Mouse (Mus musculus): ENCODE data around the gene Asb17. TPM values are rescaled to one million over a fixed set of nuclear protein-coding genes. Genes with fewer than 3 reads are reported as not detected.

The Asb17 gene
- polyA plus RNA-seq, 1 experiment from 2014 or later, result 0.05 TPM

- no peaks in the 10 kb centered on the region for H3K36me3 ChIP-seq
- no peaks in the 10 kb centered on the region for H3K4me1 ChIP-seq
- no peak for ATAC-seq (ENCODE audit: borderline replicate concordance, extremely low read depth, low FRiP score, low TSS enrichment)
- no peak overlapping the region for H3K4me2 ChIP-seq
- no peak overlapping the region for H3K4me3 ChIP-seq
- H3K27me3 ChIP-seq, result no peaks in the 10 kb centered on the region
- WGBS, result 61% methylated on average over 2 of the region's 2 CpGs
- no peak overlapping the region for H3K9ac ChIP-seq
- no peak overlapping the region for H3K27ac ChIP-seq
- H3K9me3 ChIP-seq, result no peaks in the 10 kb centered on the region
Measured at GRCm38 (mm10) chr3:153863816-153864215, 19.8 kb downstream of the Asb17 start.

GRCm38 (mm10) chr3:153864636-153865429 lies 20.8 kb downstream of the Asb17 start:
- Histone ChIP-seq H3K36me3 (no peaks in the 10 kb centered on the region), H3K27me3 (no peaks in the 10 kb centered on the region), H3K4me1 (no peaks in the 10 kb centered on the region), H3K9me3 (no peaks in the 10 kb centered on the region), H3K4me2 (no peak overlapping the region), H3K4me3 (no peak overlapping the region), H3K9ac (no peak overlapping the region), H3K27ac (no peak overlapping the region)
- ATAC-seq (ENCODE audit: borderline replicate concordance, extremely low read depth, low FRiP score, low TSS enrichment), result no peak
- WGBS, result 77% methylated on average over 4 of the region's 4 CpGs

- Histone ChIP-seq H3K9me3 (no peaks in the 10 kb centered on the region), H3K4me3 (no peak overlapping the region), H3K27ac (no peak overlapping the region), H3K27me3 (no peaks in the 10 kb centered on the region), H3K9ac (no peak overlapping the region), H3K36me3 (no peaks in the 10 kb centered on the region), H3K4me2 (no peak overlapping the region), H3K4me1 (no peaks in the 10 kb centered on the region)
- ATAC-seq (ENCODE audit: borderline replicate concordance, extremely low read depth, low FRiP score, low TSS enrichment), result no peak
- 58% methylated on average over 14 of the region's 14 CpGs for WGBS
Measured at GRCm38 (mm10) chr3:153867149-153868136, 23.4 kb downstream of the Asb17 start.

GRCm38 (mm10) chr3:153871396-153871795 lies 27.4 kb downstream of the Asb17 start:
- no peak for ATAC-seq (ENCODE audit: borderline replicate concordance, extremely low read depth, low FRiP score, low TSS enrichment)
- H3K27me3 ChIP-seq, result no peaks in the 10 kb centered on the region
- no peak overlapping the region for H3K27ac ChIP-seq
- WGBS, result 79% methylated on average over 5 of the region's 5 CpGs
- H3K4me1 ChIP-seq, result no peaks in the 10 kb centered on the region
- H3K9ac ChIP-seq, result no peak overlapping the region
- H3K4me2 ChIP-seq, result no peak overlapping the region
- no peaks in the 10 kb centered on the region for H3K36me3 ChIP-seq
- H3K9me3 ChIP-seq, result no peaks in the 10 kb centered on the region
- H3K4me3 ChIP-seq, result no peak overlapping the region

GRCm38 (mm10) chr3:153886296-153886695 lies 42.3 kb downstream of the Asb17 start:
- Histone ChIP-seq H3K4me2 (no peak overlapping the region), H3K4me1 (no peaks in the 10 kb centered on the region), H3K27ac (no peak overlapping the region), H3K27me3 (no peaks in the 10 kb centered on the region), H3K4me3 (no peak overlapping the region), H3K9me3 (no peaks in the 10 kb centered on the region), H3K36me3 (no peaks in the 10 kb centered on the region), H3K9ac (no peak overlapping the region)
- no peak for ATAC-seq (ENCODE audit: borderline replicate concordance, extremely low read depth, low FRiP score, low TSS enrichment)

GRCm38 (mm10) chr3:153888141-153888540 lies 44.1 kb downstream of the Asb17 start:
- Histone ChIP-seq H3K9ac (no peak overlapping the region), H3K36me3 (no peaks in the 10 kb centered on the region), H3K4me3 (no peak overlapping the region), H3K27me3 (no peaks in the 10 kb centered on the region), H3K4me1 (no peaks in the 10 kb centered on the region), H3K27ac (no peak overlapping the region), H3K4me2 (no peak overlapping the region), H3K9me3 (no peaks in the 10 kb centered on the region)
- 60% methylated on average over 6 of the region's 6 CpGs for whole genome bisulfite sequencing
- no peak for ATAC-seq (ENCODE audit: borderline replicate concordance, extremely low read depth, low FRiP score, low TSS enrichment)

GRCm38 (mm10) chr3:153889188-153889781 lies 45.3 kb downstream of the Asb17 start:
- Histone ChIP-seq H3K4me1 (no peaks in the 10 kb centered on the region), H3K9ac (no peak overlapping the region), H3K4me2 (no peak overlapping the region), H3K27me3 (no peaks in the 10 kb centered on the region), H3K4me3 (no peak overlapping the region), H3K36me3 (no peaks in the 10 kb centered on the region), H3K27ac (no peak overlapping the region), H3K9me3 (no peaks in the 10 kb centered on the region)
- WGBS, result 70% methylated on average over 8 of the region's 8 CpGs
- no peak for ATAC-seq (ENCODE audit: borderline replicate concordance, extremely low read depth, low FRiP score, low TSS enrichment)

GRCm38 (mm10) chr3:153895454-153895853 lies 51.4 kb downstream of the Asb17 start:
- no peaks in the 10 kb centered on the region for H3K27me3 ChIP-seq
- no peaks in the 10 kb centered on the region for H3K9me3 ChIP-seq
- no peak overlapping the region for H3K27ac ChIP-seq
- 83% methylated on average over 3 of the region's 3 CpGs for WGBS
- no peaks in the 10 kb centered on the region for H3K4me1 ChIP-seq
- no peak for ATAC-seq (ENCODE audit: borderline replicate concordance, extremely low read depth, low FRiP score, low TSS enrichment)
- no peaks in the 10 kb centered on the region for H3K36me3 ChIP-seq
- H3K4me2 ChIP-seq, result no peak overlapping the region
- H3K4me3 ChIP-seq, result no peak overlapping the region
- H3K9ac ChIP-seq, result no peak overlapping the region

- no peaks in the 10 kb centered on the region for H3K9me3 ChIP-seq
- ATAC-seq (ENCODE audit: borderline replicate concordance, extremely low read depth, low FRiP score, low TSS enrichment), result no peak
- WGBS, result 42% methylated on average over 6 of the region's 6 CpGs
Measured at GRCm38 (mm10) chr3:153897216-153897615, 53.2 kb downstream of the Asb17 start.

GRCm38 (mm10) chr3:153901904-153902303 lies 57.9 kb downstream of the Asb17 start:
- no peak overlapping the region for H3K4me2 ChIP-seq
- ATAC-seq (ENCODE audit: borderline replicate concordance, extremely low read depth, low FRiP score, low TSS enrichment), result no peak
- 45% methylated on average over 1 of the region's 1 CpGs for WGBS

More at GRCm38 (mm10) chr3:153897216-153897615, 53.2 kb downstream of the Asb17 start:
- no peak overlapping the region for H3K4me2 ChIP-seq
- no peak overlapping the region for H3K4me3 ChIP-seq
- no peaks in the 10 kb centered on the region for H3K36me3 ChIP-seq
- no peak overlapping the region for H3K9ac ChIP-seq
- no peaks in the 10 kb centered on the region for H3K4me1 ChIP-seq
- no peaks in the 10 kb centered on the region for H3K27me3 ChIP-seq
- no peak overlapping the region for H3K27ac ChIP-seq

GRCm38 (mm10) chr3:153902595-153902994 lies 58.6 kb downstream of the Asb17 start:
- H3K4me3 ChIP-seq, result no peak overlapping the region
- H3K27ac ChIP-seq, result no peak overlapping the region
- no peak for ATAC-seq (ENCODE audit: borderline replicate concordance, extremely low read depth, low FRiP score, low TSS enrichment)
- H3K9me3 ChIP-seq, result no peaks in the 10 kb centered on the region
- 47% methylated on average over 3 of the region's 3 CpGs for WGBS
- H3K4me1 ChIP-seq, result 0 out of 2 replicates have a peak, but pooled peaks cover 3% of the 10 kb centered on the region
- no peak overlapping the region for H3K9ac ChIP-seq
- no peaks in the 10 kb centered on the region for H3K27me3 ChIP-seq
- peaks cover 44% of the 10 kb centered on the region for H3K36me3 ChIP-seq
- H3K4me2 ChIP-seq, result no peak overlapping the region

More at GRCm38 (mm10) chr3:153901904-153902303, 57.9 kb downstream of the Asb17 start:
- Histone ChIP-seq H3K4me1 (no peaks in the 10 kb centered on the region), H3K4me3 (no peak overlapping the region), H3K9ac (no peak overlapping the region), H3K27ac (no peak overlapping the region), H3K36me3 (peaks cover 37% of the 10 kb centered on the region), H3K27me3 (no peaks in the 10 kb centered on the region), H3K9me3 (no peaks in the 10 kb centered on the region)

All from lung, embryonic 15.5 days (tissue).